Mouse (Mus musculus) heart, embryonic 16.5 days (tissue): ENCODE measurements around the gene Nck2. TPM values are rescaled to one million over a fixed set of nuclear protein-coding genes. Genes with fewer than 3 reads are reported as not detected.
A peak's percentile ranks its signal among the peaks of the same experiment; 100 is the strongest.

Experiments used
- ATAC-seq: fragments of 200-750 bp; cut with Nextera tagmentation; replicated peaks from 2 replicates; pipeline ENCODE4 v1.8.0; 2017; ENCODE audit warnings: moderate number of reproducible peaks; ENCODE audit not compliant: insufficient read depth, low FRiP score; ENCODE audit errors: extremely low read depth
- H3K27ac ChIP-seq: fragments of 300-500 bp; sonication (generic); 2 replicates; pipeline ENCODE4 v1.5.1; 2014; ENCODE audit warnings: mild to moderate bottlenecking, low read length, control low read depth, moderate library complexity
- H3K27me3 ChIP-seq: fragments of 300-500 bp; sonication (generic); 2 replicates; pipeline ENCODE4 v1.6.1; 2014; ENCODE audit warnings: low read length, mixed read lengths; ENCODE audit not compliant: control insufficient read depth, insufficient read depth
- H3K36me3 ChIP-seq: fragments of 300-500 bp; sonication (generic); 2 replicates; pipeline ENCODE4 v1.6.1; 2014; ENCODE audit not compliant: control insufficient read depth, insufficient read depth
- H3K4me1 ChIP-seq: fragments of 300-500 bp; sonication (generic); 2 replicates; pipeline ENCODE4 v1.6.1; 2014; ENCODE audit warnings: low read length, mixed read lengths; ENCODE audit not compliant: control insufficient read depth, insufficient read depth
- H3K4me2 ChIP-seq: fragments of 300-500 bp; sonication (generic); 2 replicates; pipeline ENCODE4 v1.6.1; 2014; ENCODE audit warnings: low read depth, mild to moderate bottlenecking, control low read depth, low read length
- H3K4me3 ChIP-seq: fragments of 300-500 bp; sonication (generic); 2 replicates; pipeline ENCODE4 v1.5.1; 2014; ENCODE audit warnings: mild to moderate bottlenecking, control low read depth, low read length
- H3K9ac ChIP-seq: fragments of 300-500 bp; sonication (generic); 2 replicates; pipeline ENCODE4 v1.6.1; 2014; ENCODE audit warnings: low read length, control low read depth
- H3K9me3 ChIP-seq: fragments of 300-500 bp; sonication (generic); replicated peaks from 2 replicates; pipeline ENCODE4 v1.6.1; 2016; ENCODE audit warnings: low read length; ENCODE audit not compliant: control insufficient read depth
- WGBS: fragments of 180-500 bp; shearing (Covaris S2); extraction: QIAGEN DNeasy Blood & Tissue Kit; methylation state at CpG from one replicate; pipeline ENCODE4 v1.1.7; 2014; 5-methylcytosine and 5-hydroxymethylcytosine counted together
- polyA plus RNA-seq: library from polyadenylated mRNA; unstranded; fragments of >200 nt; fragmentation: Nextera tagmentation; extraction: Ambion mirVana; gene quantifications from 2 replicates; pipeline ENCODE4 v1.2.1, GENCODE M21; 2015

Gene Nck2
- polyA plus RNA-seq, 1 experiment from 2014 or later = 31.2 TPM

GRCm38 (mm10) chr1:43471180-43472045 is 27.0 kb downstream of the Nck2 start:
- Histone ChIP-seq H3K9me3 (no peaks in the 10 kb centered on the region), H3K27ac (no peak overlapping the region), H3K27me3 (no peaks in the 10 kb centered on the region), H3K4me1 (peaks cover 50% of the 10 kb centered on the region), H3K4me3 (no peak overlapping the region), H3K36me3 (no peaks in the 10 kb centered on the region), H3K9ac (no peak overlapping the region), H3K4me2 (no peak overlapping the region)
- no peak for ATAC-seq
- 82% methylated on average over 4 of the region's 4 CpGs for WGBS

GRCm38 (mm10) chr1:43472046-43472649 is 27.8 kb downstream of the Nck2 start:
- ATAC-seq = no peak
- Histone ChIP-seq H3K4me1 (peaks cover 44% of the 10 kb centered on the region), H3K27ac (no peak overlapping the region)

DNA sequence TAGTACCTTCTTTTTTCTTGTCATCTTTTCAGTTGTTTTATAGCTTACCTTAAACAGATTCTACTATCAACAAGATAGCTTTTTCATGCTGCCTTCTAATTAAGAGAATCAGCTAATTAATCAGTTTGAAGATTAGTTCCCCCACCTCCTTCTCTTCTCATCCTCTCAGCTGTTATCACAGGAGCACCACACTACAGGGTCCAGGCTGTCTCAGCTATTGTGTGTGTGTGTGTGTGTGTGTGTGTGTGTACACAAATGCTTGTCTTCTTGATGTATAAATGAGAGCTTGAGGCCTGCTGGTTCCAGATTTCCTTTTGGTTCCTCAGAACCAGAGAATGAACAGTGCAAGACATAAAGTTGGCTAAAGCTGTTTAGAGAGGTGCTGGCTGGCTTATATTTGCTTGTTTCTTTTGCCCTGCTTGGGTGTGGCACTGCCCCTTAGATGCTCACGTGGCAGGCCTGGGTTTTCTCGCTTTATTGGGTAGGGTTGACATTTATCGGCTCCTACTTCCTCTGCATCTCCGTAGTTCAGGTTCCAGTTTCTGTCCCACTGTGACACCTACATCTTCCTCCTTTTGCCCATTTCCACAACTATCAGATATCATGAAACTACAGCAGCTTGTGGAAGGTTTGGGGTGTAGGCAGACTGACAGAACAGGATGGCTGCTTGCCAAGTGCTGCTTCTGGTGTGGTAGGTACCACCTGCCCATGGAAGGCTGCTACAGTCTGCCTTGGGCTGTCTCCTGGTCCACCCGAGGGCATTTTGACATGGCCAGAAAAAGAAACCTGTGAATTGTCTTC is 29.6 kb downstream of the Nck2 start:
- ATAC-seq = peak; percentile 24; the same call in 1 of the 2 replicates
- 47% methylated on average over 5 of the region's 5 CpGs for WGBS

More at GRCm38 (mm10) chr1:43472046-43472649, 27.8 kb downstream of the Nck2 start:
- H3K4me3 ChIP-seq = no peak overlapping the region
- no peaks in the 10 kb centered on the region for H3K36me3 ChIP-seq
- H3K9ac ChIP-seq = no peak overlapping the region
- no peak overlapping the region for H3K4me2 ChIP-seq
- H3K9me3 ChIP-seq = no peaks in the 10 kb centered on the region
- no peaks in the 10 kb centered on the region for H3K27me3 ChIP-seq
- 69% methylated on average over 8 of the region's 8 CpGs for WGBS

DNA sequence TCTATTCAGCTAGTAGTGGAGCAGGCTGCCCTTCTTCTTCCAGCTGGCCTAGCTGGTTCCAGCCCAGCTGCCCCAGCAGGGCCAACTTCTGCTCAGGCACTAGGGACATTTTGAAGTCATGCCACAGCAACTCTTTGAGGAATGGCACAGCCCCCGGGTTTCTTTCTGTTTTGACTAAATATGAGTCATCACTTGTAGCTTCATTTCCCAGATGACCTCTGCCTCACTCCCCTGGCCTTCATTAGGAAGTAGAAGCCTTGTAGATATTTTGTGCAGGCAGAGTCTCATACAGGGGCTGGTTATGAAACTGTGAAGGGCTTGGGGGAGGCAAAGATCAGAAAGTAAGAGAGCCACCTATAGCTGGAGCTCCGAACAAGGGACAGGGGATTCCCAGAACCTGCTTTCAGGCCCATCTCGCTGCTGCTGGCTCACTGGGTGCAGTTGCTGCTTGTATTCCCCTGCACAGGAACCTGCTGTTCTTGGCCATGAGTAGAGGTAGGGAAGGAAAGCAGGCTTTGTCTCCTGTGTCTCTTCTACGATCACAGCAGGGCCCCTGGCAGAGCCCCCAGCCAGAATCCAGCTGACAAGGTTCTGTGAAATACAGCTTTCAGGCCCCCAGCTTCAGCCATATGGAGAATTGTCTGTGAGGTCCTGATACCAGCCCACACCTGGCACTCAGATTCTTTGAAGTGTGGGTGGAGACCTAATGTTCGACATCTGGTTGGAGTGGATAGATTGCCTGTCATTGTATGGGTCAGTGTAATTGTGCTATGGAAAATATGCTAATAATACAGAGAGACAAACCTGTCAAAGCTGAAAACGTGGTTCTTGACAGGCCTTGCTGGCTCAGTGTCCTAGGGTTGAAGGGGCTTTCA is 30.4 kb downstream of the Nck2 start:
- Histone ChIP-seq H3K36me3 (no peaks in the 10 kb centered on the region), H3K4me2 (no peak overlapping the region), H3K27me3 (no peaks in the 10 kb centered on the region), H3K27ac (peak overlapping the region; percentile 39), H3K9ac (peak overlapping the region; percentile 21; the same call in 1 of the 2 replicates), H3K9me3 (no peaks in the 10 kb centered on the region), H3K4me1 (peaks cover 26% of the 10 kb centered on the region), H3K4me3 (no peak overlapping the region)
- ATAC-seq = peak; percentile 47; the same call in 1 of the 2 replicates
- WGBS = 51% methylated on average over 6 of the region's 6 CpGs

More for the DNA sequence above, 29.6 kb downstream of the Nck2 start:
- peak overlapping the region; percentile 39 for H3K27ac ChIP-seq
- H3K27me3 ChIP-seq = no peaks in the 10 kb centered on the region
- H3K4me2 ChIP-seq = no peak overlapping the region
- H3K4me1 ChIP-seq = peaks cover 29% of the 10 kb centered on the region
- no peak overlapping the region for H3K4me3 ChIP-seq
- H3K9ac ChIP-seq = 0 out of 2 replicates have a peak overlapping the region, but pooled peaks have one; percentile 21
- H3K9me3 ChIP-seq = no peaks in the 10 kb centered on the region
- H3K36me3 ChIP-seq = no peaks in the 10 kb centered on the region

DNA sequence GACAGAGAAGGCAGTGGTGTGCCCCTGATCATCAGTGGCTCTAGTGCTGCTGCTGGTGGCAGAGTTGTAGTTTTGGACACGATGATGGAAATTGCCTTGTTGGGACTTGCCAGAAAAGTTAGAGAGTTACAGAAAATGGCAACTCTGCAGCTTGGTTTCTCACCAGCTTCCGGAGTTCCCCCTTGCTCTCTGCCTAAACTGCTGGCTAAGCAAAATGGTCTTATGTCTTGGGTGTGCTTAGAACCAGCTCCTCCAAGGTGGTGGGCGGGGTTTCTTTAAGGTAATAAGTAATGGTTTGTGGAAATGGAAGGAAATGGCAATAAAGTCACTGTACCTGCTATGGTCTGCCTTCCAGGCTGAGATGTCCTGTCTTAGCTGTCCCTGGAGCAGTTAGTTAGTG is 33.6 kb downstream of the Nck2 start:
- no peak overlapping the region for H3K4me2 ChIP-seq
- H3K4me1 ChIP-seq = peaks cover 29% of the 10 kb centered on the region
- H3K4me3 ChIP-seq = no peak overlapping the region
- no peaks in the 10 kb centered on the region for H3K27me3 ChIP-seq
- no peaks in the 10 kb centered on the region for H3K9me3 ChIP-seq
- WGBS = 87% methylated on average over 3 of the region's 3 CpGs
- ATAC-seq = no peak
- H3K9ac ChIP-seq = no peak overlapping the region
- H3K27ac ChIP-seq = no peak overlapping the region
- H3K36me3 ChIP-seq = no peaks in the 10 kb centered on the region

- Histone ChIP-seq H3K4me1 (peaks cover 28% of the 10 kb centered on the region), H3K4me3 (no peak overlapping the region), H3K36me3 (no peaks in the 10 kb centered on the region), H3K9me3 (no peaks in the 10 kb centered on the region), H3K9ac (no peak overlapping the region), H3K27me3 (no peaks in the 10 kb centered on the region), H3K4me2 (no peak overlapping the region), H3K27ac (no peak overlapping the region)
- 93% methylated on average over 9 of the region's 9 CpGs for WGBS
- no peak for ATAC-seq
Observed at GRCm38 (mm10) chr1:43485204-43485603, 40.8 kb downstream of the Nck2 start.

DNA sequence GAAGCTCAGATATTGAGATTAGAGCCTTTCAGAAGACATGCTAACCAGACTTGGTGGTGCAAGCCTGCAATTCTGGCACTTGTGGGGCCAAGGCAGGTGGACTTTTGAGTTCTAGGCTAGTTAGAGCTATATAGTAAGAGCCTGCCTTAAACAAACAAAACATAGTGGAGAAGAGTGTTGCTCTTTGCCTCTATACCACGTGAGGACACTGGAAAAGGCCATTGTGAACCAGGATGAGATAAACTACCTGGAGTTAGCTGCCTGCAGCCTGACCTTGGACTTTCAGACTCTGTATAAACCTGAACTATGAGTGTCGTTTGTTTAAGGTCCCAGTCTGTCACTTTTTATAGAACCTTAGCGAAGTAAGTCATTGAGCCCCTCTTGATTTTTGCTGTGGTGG is 42.1 kb downstream of the Nck2 start:
- H3K4me2 ChIP-seq = no peak overlapping the region
- H3K9me3 ChIP-seq = no peaks in the 10 kb centered on the region
- H3K36me3 ChIP-seq = no peaks in the 10 kb centered on the region
- 55% methylated on average over 3 of the region's 3 CpGs for WGBS
- no peak for ATAC-seq
- H3K4me1 ChIP-seq = peaks cover 27% of the 10 kb centered on the region
- H3K27ac ChIP-seq = no peak overlapping the region
- H3K4me3 ChIP-seq = no peak overlapping the region
- H3K9ac ChIP-seq = no peak overlapping the region
- H3K27me3 ChIP-seq = no peaks in the 10 kb centered on the region

DNA sequence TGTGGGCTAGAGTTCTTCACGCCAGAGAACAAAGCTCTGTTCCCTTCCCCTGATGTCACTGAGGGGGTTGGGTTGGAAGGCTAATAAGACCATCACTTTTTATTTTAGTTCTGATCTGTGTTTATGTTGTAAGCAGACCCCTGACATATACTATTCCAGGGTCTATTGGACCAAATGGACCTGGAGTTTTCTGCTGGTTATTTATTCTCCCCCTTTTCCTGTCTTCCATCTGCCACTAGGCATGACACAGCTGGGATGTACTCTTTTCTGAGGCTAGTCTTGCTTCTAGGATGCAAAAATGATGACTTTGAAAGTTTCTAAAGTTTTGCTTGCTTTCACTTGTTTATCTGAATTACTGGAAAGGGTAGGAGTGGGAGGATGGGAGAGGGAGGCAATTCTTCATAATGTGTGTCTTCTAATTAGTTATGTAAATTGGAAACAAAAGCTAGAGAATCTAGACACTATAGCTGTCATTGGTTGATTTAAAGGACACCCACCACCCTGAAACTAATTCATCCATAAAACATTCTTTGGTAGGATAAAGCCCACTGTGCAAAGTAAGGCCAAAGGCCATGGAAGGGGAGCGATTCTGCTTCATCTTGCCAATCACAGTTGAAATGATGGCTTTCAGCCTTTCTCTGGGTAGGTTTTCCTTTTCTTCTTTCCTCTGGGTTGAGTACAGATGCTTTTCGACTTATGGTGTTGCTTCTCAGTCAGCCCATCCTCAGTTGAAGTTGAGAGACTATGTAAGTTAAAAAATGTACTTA is 42.8 kb downstream of the Nck2 start:
- WGBS = 75% methylated on average over 3 of the region's 3 CpGs
- no peak for ATAC-seq

More for the DNA sequence above, 42.8 kb downstream of the Nck2 start:
- no peak overlapping the region for H3K27ac ChIP-seq
- no peaks in the 10 kb centered on the region for H3K27me3 ChIP-seq
- H3K4me1 ChIP-seq = peaks cover 29% of the 10 kb centered on the region
- no peak overlapping the region for H3K4me3 ChIP-seq
- no peak overlapping the region for H3K4me2 ChIP-seq
- H3K36me3 ChIP-seq = no peaks in the 10 kb centered on the region
- H3K9me3 ChIP-seq = no peaks in the 10 kb centered on the region
- H3K9ac ChIP-seq = no peak overlapping the region
